Mouse (Mus musculus) kidney, adult 9 months (tissue): ENCODE measurements around the gene Svip.

Source experiments
- DNase-seq: peaks from one replicate; pipeline ENCODE4 v3.0.0; 2022

Gene Svip

DNA sequence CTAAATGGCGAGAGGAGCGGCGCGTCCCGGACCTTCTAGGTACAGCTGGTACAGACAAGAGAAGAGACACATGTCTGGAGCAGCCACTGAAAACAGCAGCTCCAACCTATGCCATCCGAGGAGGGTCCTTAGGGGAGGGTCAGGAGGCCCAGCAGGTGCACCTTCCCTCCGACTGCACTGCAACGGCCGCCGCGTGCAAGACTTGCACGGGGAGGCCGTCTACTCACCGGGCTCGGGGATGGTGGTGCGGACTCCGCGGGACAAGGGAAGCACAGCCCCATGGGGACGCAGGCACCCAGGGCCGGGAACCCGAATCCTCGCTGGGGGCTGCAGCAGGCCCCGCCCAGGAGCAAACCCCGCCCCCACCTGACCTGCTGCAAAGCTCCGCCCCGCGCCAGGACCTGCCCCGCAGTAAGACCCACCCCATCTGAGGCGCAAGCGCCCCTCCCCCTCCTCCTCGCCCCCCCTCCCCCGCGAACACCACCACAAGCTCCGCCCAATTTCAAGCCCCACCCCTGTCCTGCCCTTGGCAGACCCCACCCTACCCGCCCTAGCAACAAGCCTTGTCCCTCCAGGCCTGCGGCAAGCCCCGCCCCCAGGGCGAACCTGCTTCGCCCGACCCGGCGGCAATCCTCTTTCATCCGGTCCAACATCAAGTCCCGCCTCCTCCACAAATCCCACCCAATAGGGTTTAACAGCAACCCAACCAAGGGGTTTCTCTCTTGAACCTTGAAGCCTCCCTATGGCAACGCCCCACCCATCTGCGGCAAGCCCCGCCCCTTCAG lies at the start of gene Svip:
TSS of gene Svip (minus strand) at position 508 of the 785 bp plus-strand sequence.
- DNase-seq = peak; percentile 99

DNA sequence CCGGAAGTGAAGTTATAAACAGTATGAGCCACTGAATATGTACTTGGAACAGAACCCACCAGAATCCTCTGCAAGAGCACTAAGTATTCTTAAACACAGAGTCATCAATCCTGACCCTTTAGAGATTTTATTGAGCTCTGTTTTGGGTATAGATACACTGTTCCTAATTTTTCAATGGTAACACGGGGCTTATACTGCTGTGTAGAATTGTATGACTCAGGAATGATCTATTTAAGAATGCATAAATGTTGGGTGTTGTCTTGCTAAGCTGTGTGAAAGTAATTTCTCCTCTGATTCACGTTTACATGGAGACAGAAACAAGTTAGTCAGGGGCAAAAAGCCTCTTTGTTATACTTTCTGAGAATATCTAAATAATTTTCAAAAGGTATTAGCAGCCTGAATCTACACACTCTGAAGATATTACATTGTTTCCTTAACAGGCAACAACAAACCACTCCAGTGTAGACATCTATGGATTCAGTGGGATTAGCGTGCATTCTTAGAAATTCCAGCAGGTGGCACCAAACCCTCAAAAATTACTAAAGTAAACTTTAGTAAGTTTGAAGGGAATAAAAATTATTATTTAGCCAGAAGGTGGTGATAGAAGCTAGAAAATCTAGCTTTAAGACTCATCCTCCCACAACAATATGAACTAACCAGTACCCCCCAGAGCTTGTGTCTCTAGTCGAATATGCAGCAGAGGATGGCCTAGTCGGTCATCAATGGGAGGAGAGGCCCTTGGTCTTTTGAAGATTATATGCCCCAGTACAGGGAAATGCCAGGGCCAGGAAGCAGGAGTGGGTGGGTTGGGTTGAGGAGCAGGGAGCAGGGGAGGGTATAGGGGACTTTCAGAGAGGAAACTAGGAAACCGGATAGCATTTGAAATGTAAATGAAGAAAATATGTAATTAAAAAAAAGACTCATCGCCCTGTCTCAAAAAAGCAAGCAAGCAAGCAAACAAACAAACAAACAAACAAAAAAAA lies 32.1 kb upstream of the Svip start:
- DNase-seq = peak; percentile 42

DNA sequence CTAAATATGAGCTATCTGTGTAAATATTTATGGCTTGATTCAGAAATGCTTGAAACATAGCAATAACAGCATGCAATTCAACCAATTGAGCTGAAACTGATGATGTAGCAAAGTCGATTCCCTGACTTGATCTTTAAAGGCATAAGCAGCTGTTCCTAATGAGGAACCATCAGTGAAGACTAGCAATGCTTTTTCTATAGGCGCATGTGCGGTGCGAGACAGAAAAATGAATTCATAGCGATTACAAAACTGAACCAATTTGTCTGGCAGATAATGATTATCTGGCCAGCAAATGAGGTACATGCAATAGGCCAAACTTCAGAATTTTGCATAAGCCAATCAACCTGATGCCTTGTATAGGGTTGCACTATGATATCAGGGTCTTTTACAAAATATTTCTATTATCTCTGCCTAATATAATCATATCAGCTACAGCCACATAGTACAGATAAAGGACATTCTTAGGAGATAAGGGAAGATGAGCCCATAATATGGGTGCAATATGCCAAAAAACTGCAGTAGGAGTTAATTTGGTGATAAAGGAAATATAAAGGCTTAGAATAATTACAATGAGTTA lies 18.3 kb upstream of the Svip start:
- no peak for DNase-seq

DNA sequence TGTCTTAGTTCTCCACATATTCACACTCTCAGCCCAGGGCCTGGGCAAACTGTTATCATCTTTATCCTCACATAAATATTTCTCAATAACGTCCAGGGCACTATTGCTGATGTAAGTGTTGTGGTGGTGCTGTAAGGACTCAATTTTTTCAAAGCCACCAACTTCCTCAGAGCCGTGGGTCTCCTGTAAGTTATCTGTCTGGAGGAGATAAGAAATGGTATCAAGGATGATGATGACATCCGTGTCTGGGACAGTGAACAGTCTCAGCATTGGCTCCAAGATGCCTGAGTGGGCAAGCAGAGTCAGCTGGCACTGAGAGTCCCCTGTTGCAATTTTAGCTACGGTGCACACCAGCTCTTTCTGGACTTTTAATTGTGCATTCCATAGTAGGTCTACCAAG lies 16.2 kb upstream of the Svip start:
- no peak for DNase-seq

DNA sequence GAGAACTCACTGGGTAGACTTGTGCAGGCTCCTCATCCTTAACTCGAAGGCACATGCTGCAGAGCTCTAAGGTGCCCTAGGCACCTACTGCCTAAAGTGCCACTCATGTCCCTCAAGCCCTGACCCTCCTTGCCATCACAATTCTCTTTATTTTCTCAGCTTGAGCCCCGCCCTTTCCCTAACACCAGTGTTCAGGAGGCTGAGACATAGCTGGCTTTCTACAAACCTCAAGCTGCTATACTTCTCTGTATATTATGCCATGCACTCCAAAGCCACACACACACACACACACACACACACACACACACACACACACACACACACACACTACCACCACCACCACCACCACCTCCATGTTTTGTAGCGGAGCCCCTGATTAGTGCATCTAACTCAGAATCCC lies 9.8 kb upstream of the Svip start, which contains the start of gene 1700015G11Rik:
TSS of gene 1700015G11Rik (minus strand) at position 101 of the 400 bp plus-strand sequence.
- DNase-seq = no peak

DNA sequence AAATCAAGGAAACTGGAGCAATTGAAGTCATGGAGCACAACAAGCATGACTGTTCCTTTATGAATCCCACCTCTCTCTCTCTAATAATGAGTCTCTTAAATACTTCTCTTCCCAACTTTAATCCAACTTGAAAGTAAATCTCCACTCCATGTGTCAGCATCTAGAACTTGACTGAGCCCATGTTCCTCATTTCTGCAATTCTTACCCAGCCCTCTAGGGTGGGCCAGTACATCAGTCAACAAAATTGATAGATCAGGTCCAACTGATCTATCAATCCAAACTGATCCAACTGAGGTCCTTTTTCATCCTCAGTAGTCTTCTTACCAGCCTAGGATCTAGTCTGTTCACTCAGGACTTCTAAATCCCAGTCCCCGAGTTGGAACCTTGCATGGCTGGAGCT lies 9.4 kb upstream of the Svip start:
- no peak for DNase-seq

DNA sequence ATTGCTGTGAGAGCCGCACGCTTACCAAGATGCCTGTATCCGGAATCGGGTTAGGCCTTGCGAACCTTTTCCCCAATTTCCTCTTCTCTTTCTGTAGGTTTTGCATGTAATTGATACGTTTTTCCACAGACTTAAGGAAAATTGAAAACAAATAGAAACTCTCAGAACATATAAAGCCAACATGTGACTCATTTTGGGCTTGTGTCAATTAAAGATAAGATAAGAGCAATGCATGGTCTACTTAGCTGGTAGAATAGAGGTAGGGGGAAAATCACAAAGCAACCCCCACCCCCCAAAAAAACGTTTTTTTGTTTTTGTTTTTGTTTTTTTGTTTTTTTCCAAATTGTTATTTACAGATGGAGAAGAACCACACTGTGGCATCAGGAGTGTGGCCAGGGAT lies 7.6 kb upstream of the Svip start:
- DNase-seq = no peak

DNA sequence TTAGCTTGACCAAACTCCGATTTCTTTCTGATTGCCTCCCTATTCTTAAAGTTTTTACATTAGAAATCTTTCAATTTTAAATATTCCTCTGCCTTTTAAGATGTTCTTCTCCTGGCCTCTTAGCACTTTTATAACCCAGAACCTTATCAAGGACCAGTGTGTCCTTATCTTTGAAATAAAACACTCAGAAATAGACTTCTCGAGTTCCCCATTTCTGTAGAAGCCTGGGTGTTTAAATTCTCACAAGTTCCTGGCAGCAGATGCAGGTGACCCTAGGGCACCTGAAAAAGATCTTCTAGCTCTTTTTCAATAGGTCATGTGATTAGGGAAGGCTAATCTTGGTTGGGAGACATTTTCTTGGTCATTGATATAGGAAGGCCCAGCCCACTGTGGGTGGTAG lies 1.3 kb upstream of the Svip start:
- no peak for DNase-seq

DNA sequence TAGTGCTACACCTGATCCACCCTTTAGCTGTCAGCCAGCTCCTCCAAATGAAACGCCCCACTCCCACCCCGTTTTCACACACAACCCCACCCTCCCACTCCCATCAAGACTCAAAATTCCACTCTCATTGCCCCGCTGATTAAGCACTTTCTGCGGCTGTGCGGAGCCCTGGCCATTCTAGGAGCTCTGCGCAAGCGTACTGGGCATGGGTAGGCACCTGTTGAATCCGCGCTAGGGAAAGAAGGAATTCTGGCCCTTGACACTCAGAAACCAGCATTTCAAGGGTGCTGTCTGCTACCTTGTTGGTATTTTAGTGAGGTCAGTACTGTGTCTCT lies 445 bp upstream of the Svip start:
- no peak for DNase-seq

DNA sequence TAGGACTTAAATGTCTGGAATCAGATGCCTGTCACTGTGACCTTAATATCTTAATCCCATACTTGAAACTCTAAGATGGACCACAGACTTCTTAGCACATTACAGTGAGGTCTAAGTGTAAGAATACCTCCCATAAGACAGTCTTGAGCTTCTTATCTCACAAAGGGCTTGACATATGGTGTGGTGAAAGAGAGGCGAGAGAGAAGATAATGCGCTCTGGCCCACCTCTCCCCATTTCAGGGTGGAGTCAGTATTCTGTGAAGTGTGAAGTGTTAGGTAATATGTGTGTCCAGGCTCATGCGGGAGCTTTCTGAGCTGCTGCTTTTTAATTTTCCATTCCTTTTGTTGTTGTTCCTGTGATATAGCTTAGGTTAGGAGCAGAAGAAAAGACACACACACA lies 14.8 kb downstream of the Svip start:
- DNase-seq = no peak

DNA sequence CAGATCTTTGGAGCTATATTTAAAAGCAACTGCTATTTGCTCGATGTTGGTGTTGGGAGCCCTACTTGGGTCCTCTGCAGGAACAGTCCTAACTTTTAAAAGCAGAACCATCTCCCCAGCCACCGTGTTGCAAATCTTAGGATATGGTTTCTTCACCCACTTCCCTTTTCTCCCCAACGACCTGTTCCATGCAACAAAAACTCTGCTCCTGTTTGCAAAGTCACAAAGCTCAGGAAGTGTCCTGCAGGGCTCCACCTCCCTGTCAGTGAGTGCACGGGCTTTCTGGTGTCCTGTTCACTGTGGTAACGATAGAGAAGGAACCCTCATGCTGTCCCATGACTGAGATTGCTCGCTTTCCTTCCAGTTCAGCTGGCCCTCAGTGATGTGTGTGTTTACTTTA lies 18.9 kb downstream of the Svip start:
- no peak for DNase-seq

DNA sequence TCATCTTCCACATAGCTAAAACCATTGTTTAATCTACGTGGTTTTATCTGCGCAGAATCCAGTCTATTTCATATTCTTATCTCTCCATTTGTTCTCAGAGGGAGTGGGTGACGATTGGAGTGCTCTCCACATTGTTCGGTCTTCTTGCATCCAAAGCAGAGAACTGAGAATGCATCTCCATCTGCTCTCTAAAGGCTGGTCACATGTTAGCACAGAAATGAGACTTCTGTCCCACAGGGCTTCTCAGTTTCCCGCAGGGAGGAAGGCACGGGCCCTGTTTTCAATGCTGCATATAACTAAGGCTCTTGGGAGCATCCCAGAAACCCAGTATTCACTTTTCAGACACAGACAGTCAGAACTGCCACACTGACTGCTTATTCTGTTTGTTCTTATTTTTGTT lies 20.1 kb downstream of the Svip start:
- no peak for DNase-seq

DNA sequence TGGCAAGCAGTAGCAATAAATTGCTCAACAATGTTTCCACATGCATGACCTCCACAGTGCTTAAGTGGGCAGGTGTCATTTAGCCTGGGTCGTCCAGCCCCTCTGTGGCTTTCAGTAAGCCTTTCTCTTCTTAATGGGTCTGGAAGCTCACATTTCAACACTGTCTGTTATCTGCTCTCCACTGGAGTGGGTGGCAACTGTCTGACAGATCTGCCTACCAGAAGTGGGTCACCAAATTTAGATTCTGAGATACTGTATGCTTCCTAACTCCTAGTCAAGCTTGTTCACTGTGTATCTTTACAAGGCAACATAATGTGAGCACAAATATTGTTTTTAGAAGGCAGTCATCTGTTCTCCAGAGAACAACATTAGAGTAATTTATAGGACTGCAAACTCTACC lies 23.5 kb downstream of the Svip start:
- no peak for DNase-seq

DNA sequence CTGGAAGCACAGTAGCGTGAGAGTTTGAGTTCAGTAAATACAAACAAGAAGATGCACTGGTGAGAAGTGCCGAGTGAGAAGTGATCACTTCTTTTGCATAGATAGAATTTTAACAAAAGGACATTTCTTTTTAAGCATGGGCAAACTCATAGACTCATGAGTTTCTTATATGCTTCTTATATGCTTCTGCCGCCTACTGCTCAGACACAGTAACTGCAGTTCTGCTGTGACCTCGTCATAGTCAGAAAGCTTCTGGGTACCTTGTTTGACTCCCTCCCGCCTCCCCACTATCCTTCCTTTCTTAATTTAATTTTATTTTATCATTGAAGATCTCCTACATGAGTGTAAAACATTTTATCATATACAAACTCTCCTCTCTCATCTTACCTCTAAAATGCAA lies 26.5 kb downstream of the Svip start:
- peak; percentile 17 for DNase-seq

DNA sequence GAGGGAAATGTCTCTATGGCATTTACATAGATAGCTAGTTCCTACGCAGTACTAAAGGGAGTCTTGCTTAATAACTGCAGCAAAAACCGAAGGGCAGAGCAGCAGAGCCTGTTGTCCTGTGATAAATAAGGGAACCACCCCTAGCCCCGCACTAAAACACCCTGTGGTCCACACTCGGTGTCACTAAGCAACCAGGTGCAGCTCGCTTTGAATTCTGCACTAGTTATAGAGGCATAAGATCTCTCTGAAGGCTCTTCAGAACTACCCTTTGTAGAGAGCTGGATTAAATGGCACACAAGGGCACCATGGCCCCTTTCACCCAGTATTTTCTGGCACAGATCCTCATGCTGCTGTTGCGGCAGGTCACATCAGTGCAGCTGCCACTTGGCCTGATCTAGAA lies 30.6 kb downstream of the Svip start:
- no peak for DNase-seq

DNA sequence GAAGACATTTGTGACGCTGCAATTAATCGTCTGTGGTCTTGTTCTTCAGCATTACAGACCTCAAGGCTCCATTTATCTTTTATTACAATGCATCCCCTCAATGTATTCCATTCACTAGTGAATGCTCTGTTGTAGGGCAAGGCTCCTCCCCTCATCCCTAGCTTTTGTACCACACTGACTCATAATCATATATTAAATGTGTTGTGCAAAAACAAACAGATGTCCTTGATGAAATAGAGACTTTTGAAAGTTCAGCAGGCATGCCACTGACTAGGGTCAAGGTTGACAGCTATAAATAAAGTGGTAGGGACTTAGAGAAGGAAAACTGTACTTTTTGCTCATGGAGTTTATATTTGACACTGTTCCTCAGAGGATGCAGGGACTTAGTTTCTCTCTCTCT lies 32.3 kb downstream of the Svip start:
- no peak for DNase-seq

DNA sequence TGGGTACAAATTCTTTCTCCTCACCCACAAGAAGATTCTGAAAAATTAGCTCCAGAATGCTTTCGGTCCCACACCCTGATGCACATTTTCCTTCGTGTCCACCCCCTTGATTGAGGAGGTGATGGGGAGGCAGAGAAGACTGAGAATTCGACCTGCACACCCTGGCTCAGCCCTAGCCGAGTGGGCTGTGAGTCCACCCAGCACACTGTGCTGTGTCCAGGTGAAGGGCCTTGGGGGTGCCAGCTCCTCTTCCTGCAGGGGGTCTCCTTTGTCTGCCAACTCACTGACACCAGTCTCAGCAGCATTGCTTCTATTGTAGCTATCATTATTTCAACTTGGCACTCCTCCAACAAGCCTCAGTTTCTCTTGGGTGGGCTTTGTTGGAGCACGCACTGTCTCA lies 32.7 kb downstream of the Svip start:
- no peak for DNase-seq

DNA sequence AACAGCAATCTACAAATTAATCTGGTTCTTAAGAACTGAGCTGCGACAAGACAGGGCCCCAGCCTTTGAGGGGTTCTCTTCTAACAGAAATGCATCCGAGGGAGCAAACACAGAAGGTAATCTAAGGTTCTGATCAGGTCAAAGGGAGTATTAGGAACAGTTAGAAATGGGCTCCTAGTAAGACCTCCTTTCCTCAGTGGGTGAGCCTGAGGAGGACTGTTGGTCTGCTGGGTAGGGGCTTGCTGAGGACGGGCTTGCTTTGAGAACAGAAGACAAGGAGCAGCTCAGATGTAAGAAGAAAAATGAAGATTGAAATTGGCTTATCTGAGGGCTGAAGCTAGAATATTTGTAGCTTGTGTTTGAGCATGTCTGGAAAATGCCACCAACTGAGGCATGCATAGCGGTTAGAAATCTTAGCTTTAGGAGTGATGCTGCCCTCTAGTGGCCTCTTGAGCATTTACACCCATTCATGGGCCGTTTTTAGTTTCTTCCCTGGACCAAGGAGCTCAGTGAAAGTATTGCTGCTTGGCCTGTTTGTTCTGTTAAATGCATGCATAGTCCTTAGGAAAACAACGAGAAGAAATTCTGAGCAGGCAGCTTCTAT lies 33.5 kb downstream of the Svip start:
- DNase-seq = peak; percentile 37

DNA sequence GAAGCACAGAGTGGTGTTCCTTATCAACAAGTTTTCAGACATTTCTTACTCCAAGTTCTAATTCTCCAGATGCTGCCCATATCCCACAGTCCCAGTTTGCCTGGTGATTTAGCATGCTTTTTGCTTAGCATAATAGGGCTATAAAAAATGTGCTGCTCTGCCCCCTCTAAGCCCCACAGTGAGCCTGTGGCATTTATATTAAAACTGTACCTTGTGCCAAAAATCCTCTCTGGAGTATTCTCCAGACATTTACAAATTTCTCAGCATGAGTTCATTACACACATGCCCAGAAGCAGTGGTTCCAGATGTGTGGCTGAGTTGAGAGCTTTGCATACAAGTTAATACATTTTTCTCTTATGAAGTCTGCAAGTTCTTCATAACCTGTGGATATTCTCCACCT lies 36.4 kb downstream of the Svip start:
- no peak for DNase-seq

DNA sequence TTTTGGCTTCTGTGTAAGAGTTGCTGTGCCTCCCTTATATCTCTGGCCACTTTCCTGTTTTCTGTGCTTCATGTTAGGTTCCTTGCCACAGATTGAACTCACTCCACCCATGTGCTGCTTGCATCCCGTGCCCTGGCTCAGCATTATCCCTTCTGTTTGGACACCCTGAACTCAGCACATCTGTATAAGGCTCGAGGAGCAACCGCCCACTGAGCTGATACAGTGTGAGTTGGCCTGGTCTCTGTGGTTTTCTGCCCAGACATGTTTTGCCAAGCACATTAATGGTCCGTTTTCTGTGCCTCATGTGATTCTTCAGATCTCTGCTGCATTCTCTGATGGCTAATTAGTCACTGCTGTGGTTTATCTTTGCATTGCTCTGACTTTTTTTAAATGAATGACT lies 38.2 kb downstream of the Svip start:
- DNase-seq = no peak

DNA sequence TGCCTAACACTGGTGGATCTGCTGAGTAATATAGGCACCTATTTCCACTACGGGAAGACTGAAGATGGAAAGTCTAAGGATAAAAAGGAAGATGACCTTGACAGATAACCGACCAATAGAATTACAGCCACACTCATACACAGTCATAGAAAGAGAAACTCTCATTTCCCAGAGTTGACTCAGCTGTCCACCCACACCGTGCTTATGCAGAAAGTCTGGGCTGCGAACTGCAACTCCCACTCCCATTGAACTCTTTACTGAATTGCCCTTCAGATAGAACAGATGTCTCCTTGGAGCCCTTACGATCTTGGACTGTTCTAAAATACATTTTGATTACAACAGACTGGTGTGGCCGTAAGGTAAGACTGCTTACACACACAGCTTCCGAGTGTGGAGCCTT lies 41.1 kb downstream of the Svip start:
- DNase-seq = no peak

DNA sequence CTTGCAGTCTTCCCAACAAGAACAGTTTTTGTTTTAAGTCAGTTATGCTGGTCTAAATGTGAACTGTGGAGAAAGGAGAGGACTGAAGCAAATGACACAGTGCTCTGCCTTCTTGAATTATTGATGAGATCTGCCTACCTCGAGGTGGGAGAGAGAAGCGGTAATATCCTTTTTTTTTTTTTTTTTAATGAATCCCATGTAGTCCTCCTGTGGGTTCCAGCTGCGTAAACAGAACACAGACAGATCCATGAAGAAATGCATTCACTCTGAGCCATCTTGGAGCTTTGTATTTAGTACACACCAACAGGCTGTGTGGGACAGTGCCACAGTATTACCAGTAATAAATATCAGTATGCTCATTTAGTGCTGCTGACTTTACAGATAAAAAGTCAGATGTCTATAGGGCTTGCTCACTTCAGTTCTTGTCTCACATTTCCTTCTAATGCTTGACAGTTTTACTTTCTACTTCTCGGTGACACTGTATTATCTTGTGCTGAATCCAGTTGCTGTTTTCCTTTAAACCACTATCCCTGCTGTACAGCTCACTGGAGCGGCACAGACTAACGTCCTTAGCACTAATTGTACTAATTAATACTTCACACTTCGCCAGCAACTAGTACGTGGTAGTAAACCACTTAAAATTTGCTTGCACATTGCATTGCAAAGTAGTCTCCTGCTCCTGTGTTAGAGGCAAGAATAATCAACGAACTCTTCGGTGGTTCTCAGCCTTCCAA lies 43.4 kb downstream of the Svip start:
- DNase-seq = no peak
